8 mouse cellular contexts compared by ENCODE assay signal in the genomic region with DNA sequence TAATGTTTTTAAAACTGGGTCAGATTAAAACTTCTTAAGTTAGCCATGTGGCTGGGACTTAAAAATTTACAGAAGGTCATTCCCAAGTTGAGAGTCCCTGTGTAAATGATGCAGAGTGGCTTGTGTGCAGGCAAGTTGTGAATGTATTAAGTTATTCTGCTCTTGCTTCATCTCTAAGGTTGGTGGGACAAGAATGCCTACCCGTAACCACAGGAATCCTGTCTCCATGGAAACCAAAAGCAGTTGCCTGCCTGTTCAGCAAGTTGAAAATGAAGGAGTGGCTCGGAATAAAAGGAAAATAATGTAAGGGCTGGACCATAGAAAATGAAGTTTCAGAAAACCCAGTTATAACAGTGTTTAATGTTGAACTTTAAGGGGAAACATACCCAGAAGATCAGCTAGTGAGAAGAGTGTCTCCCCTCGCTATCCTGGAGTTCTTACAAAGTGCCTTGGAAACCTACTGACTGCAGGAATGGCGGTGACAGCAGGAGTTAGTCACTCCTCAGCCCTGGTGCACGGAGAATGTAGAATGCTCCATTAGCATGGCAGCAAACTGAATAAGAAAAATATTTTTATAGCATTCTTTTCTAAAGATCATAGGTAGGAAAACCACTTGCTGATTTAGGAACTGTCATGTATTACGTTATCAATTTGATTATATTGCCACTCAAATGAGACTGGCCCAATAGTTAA. TPM values are rescaled to one million over a fixed set of nuclear protein-coding genes. Genes with fewer than 3 reads are reported as not detected.
DNase-seq lines count a peak whose midpoint lies in the region; ATAC-seq and TF ChIP-seq lines count a peak whose summit lies in the region.

No protein-coding gene starts in this region.

- TF ChIP-seq CTCF in liver, postnatal 0 days (IDR thresholded peaks at IDR 0.05; ENCODE audit: low read depth): no peak

- H3K9ac ChIP-seq in forebrain, embryonic 13.5 days: no peak overlapping the region
- H3K9ac ChIP-seq in lung, embryonic 15.5 days: no peak overlapping the region
- no peak overlapping the region for H3K9ac ChIP-seq in liver, postnatal 0 days (replicated peaks)

- H3K36me3 ChIP-seq in forebrain, embryonic 13.5 days (ENCODE audit: poor library complexity, severe bottlenecking): peaks cover 27% of the 10 kb centered on the region
- H3K36me3 ChIP-seq in lung, embryonic 15.5 days: peaks cover 22% of the 10 kb centered on the region
- peaks cover 32% of the 10 kb centered on the region for H3K36me3 ChIP-seq in liver, postnatal 0 days (replicated peaks; ENCODE audit: insufficient read depth, low read length)

- WGBS in forebrain, embryonic 13.5 days: 20% methylated on average over 6 of the region's 6 CpGs
- 52% methylated on average over 6 of the region's 6 CpGs for WGBS in lung, embryonic 15.5 days
- 81% methylated on average over 6 of the region's 6 CpGs for WGBS in liver, postnatal 0 days (ENCODE audit: insufficient replicate concordance)

- DNase-seq in urinary bladder, postnatal 14 days (ENCODE audit: low spot score): peak; percentile 36
- DNase-seq in urinary bladder, postnatal 4 days (ENCODE audit: low spot score in 2 of 2): no peak
- no peak for DNase-seq in liver, postnatal 0 days
- no peak for DNase-seq in thymus, postnatal 14 days

- H3K4me3 ChIP-seq in forebrain, embryonic 13.5 days: no peak overlapping the region
- H3K4me3 ChIP-seq in lung, embryonic 15.5 days: no peak overlapping the region
- no peak overlapping the region for H3K4me3 ChIP-seq in liver, postnatal 0 days (ENCODE audit: low read depth, low read length)

- H3K4me1 ChIP-seq in forebrain, embryonic 13.5 days: peaks cover 13% of the 10 kb centered on the region
- H3K4me1 ChIP-seq in lung, embryonic 15.5 days: peaks cover 10% of the 10 kb centered on the region; the same call in 1 of the 2 replicates
- no peaks in the 10 kb centered on the region for H3K4me1 ChIP-seq in liver, postnatal 0 days (ENCODE audit: insufficient read depth)

- ATAC-seq in forebrain, embryonic 13.5 days: no peak
- ATAC-seq in lung, embryonic 15.5 days (ENCODE audit: borderline replicate concordance, extremely low read depth, low FRiP score, low TSS enrichment): peak; percentile 49; the same call in 1 of the 2 replicates
- ATAC-seq in liver, postnatal 0 days: no peak
- ATAC-seq in cerebellum, adult (ENCODE audit: insufficient number of reproducible peaks, low FRiP score, low TSS enrichment): no peak
- ATAC-seq in erythroblast, adult 5-6 weeks (replicated peaks; ENCODE audit: low FRiP score, poor library complexity, severe bottlenecking): no peak

- no peaks in the 10 kb centered on the region for H3K27me3 ChIP-seq in forebrain, embryonic 13.5 days
- no peaks in the 10 kb centered on the region for H3K27me3 ChIP-seq in lung, embryonic 15.5 days
- no peaks in the 10 kb centered on the region for H3K27me3 ChIP-seq in liver, postnatal 0 days (ENCODE audit: insufficient read depth, low read length)

- no peaks in the 10 kb centered on the region for H3K9me3 ChIP-seq in forebrain, embryonic 13.5 days (replicated peaks)
- no peaks in the 10 kb centered on the region for H3K9me3 ChIP-seq in lung, embryonic 15.5 days
- no peaks in the 10 kb centered on the region for H3K9me3 ChIP-seq in liver, postnatal 0 days (ENCODE audit: low read length)

- H3K27ac ChIP-seq in forebrain, embryonic 13.5 days: peak overlapping the region; percentile 4; the same call in 1 of the 2 replicates
- H3K27ac ChIP-seq in lung, embryonic 15.5 days: peak overlapping the region; percentile 91
- H3K27ac ChIP-seq in liver, postnatal 0 days (ENCODE audit: low read depth): no peak overlapping the region

- no peak overlapping the region for H3K4me2 ChIP-seq in forebrain, embryonic 13.5 days
- peak overlapping the region; percentile 32; the same call in 1 of the 2 replicates for H3K4me2 ChIP-seq in lung, embryonic 15.5 days
- no peak overlapping the region for H3K4me2 ChIP-seq in liver, postnatal 0 days (ENCODE audit: low read depth, low read length)

- TF ChIP-seq EP300 in liver, postnatal 0 days (IDR thresholded peaks at IDR 0.05; ENCODE audit: low read depth): no peak

RNA-seq across cellular contexts. Expression of gene Anxa2, which starts 21.4 kb away (rescaled TPM):
- polyA plus RNA-seq in forebrain, embryonic 13.5 days (2015; fragmentation: Nextera tagmentation; extraction: Ambion mirVana): 79.2 and 80.1 TPM in 2 replicates
- 776 and 858 TPM in 2 replicates for polyA plus RNA-seq in lung, embryonic 15.5 days (2015; fragmentation: Nextera tagmentation; extraction: Ambion mirVana)
- polyA plus RNA-seq in liver, postnatal 0 days (2015; fragmentation: Nextera tagmentation; extraction: Ambion mirVana): 68.2 and 78.3 TPM in 2 replicates
- total RNA-seq in erythroblast, adult 5-6 weeks (2015; ENCODE audit: low replicate concordance): 112 and 115 TPM in 2 replicates
- total RNA-seq in erythroblast, adult 5-6 weeks (2017; ENCODE audit: low replicate concordance): 51.4 and 73.2 TPM in 2 replicates

RNA-seq across cellular contexts. Expression of gene Ice2, which starts 34.3 kb away (rescaled TPM):
- polyA plus RNA-seq in forebrain, embryonic 13.5 days (2015; fragmentation: Nextera tagmentation; extraction: Ambion mirVana): 14.9 and 16.4 TPM in 2 replicates
- 20.4 and 20.6 TPM in 2 replicates for polyA plus RNA-seq in lung, embryonic 15.5 days (2015; fragmentation: Nextera tagmentation; extraction: Ambion mirVana)
- polyA plus RNA-seq in liver, postnatal 0 days (2015; fragmentation: Nextera tagmentation; extraction: Ambion mirVana): 4.5 and 5.1 TPM in 2 replicates
- total RNA-seq in erythroblast, adult 5-6 weeks (2015; ENCODE audit: low replicate concordance): 3.6 and 4.6 TPM in 2 replicates
- 7.1 and 11.3 TPM in 2 replicates for total RNA-seq in erythroblast, adult 5-6 weeks (2017; ENCODE audit: low replicate concordance)
